In the genomic region with DNA sequence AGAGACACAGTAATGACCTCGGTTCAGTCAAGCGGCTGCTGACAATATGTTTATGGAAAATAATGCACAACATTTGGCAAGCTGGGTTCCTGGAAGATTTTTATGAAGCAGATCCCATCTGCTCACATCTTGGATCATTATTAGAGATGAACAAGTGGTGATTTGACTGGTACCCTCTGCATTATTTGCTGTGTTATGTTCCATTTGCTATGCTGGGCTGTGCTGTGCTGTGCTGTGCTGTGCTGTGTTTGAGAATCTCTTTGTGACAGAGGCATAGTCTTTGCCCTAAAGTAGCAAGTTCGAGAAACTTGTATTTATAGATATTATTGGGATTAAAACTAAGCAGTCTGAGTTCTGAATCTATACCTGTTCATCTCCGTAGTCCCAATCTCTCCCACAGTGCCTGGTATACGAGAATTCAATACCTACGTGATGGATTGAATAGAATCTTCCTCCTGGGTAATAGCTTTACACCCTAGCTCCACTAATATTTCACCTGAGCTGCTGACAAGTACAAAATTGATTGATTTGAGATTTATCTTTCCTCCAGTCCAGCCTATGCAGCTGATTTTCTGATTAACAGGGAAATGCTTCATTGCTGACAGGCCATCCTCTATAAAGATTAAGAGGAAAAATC, we compare ENCODE assay signal across 23 mouse cellular contexts. TPM values are rescaled to one million over a fixed set of nuclear protein-coding genes. Genes with fewer than 3 reads are reported as not detected.
DNase-seq lines count a peak whose midpoint lies in the region; ATAC-seq and TF ChIP-seq lines count a peak whose summit lies in the region.
"Had no signal": no experiment of that assay in that cellular context is flagged by ENCODE, and none has a peak within 500 bp of the region (broad histone marks: within the 10 kb centered on the region; RNA-seq: fewer than 3 reads in every experiment).

No protein-coding gene starts in this region.

- H3K4me1 ChIP-seq in hindbrain, embryonic 13.5 days (replicated peaks): 0 out of 2 replicates have a peak, but pooled peaks cover 2% of the 10 kb centered on the region
- H3K4me1 ChIP-seq in hindbrain, embryonic 10.5 days (replicated peaks): no peaks in the 10 kb centered on the region
- H3K4me1 ChIP-seq in neural tube, embryonic 13.5 days (replicated peaks): no peaks in the 10 kb centered on the region
- H3K4me1 ChIP-seq: embryonic facial prominence, embryonic 13.5 days; heart, embryonic 13.5 days; lung, embryonic 15.5 days had no signal

- no peak overlapping the region for H3K4me2 ChIP-seq in hindbrain, embryonic 13.5 days
- H3K4me2 ChIP-seq in neural tube, embryonic 13.5 days: no peak overlapping the region
- H3K4me2 ChIP-seq: embryonic facial prominence, embryonic 13.5 days; heart, embryonic 13.5 days; limb, embryonic 13.5 days; liver, embryonic 11.5 days; lung, embryonic 15.5 days; midbrain, embryonic 11.5 days had no signal

- H3K4me3 ChIP-seq in hindbrain, embryonic 13.5 days: no peak overlapping the region
- no peak overlapping the region for H3K4me3 ChIP-seq in hindbrain, embryonic 10.5 days
- H3K4me3 ChIP-seq in neural tube, embryonic 13.5 days: no peak overlapping the region
- H3K4me3 ChIP-seq: embryonic facial prominence, embryonic 13.5 days; heart, embryonic 13.5 days; limb, embryonic 13.5 days; lung, embryonic 15.5 days had no signal

- DNase-seq in cerebellum, adult 9-10 months: peak; percentile 24
- DNase-seq in cerebellum, adult 8-10 months: no peak
- DNase-seq in hindbrain, embryonic 10.5 days (ENCODE audit: low spot score): no peak
- DNase-seq in brain, embryonic 14.5 days (ENCODE audit: low read depth): peak; percentile 16
- no peak for DNase-seq in lung, postnatal 36 days
- DNase-seq: adrenal gland, postnatal 14 days; cerebellum, adult 9-11 months; gastrocnemius, postnatal 10 days; heart, postnatal 10 days; kidney, adult 2 months; kidney, postnatal 4 days; thymus, adult 2 months; thymus, postnatal 36 days had no signal

- H3K36me3 ChIP-seq in hindbrain, embryonic 13.5 days: no peaks in the 10 kb centered on the region
- H3K36me3 ChIP-seq in hindbrain, embryonic 10.5 days: no peaks in the 10 kb centered on the region
- H3K36me3 ChIP-seq in neural tube, embryonic 13.5 days: no peaks in the 10 kb centered on the region
- H3K36me3 ChIP-seq: embryonic facial prominence, embryonic 13.5 days; heart, embryonic 13.5 days; limb, embryonic 13.5 days; lung, embryonic 15.5 days had no signal

- no peaks in the 10 kb centered on the region for H3K27me3 ChIP-seq in hindbrain, embryonic 13.5 days
- H3K27me3 ChIP-seq in hindbrain, embryonic 10.5 days (ENCODE audit: insufficient read depth, poor library complexity, severe bottlenecking): no peaks in the 10 kb centered on the region
- no peaks in the 10 kb centered on the region for H3K27me3 ChIP-seq in neural tube, embryonic 13.5 days
- H3K27me3 ChIP-seq: embryonic facial prominence, embryonic 13.5 days; heart, embryonic 13.5 days; limb, embryonic 13.5 days; lung, embryonic 15.5 days had no signal

- TF ChIP-seq CTCF in brain, embryonic 14.5 days (IDR thresholded peaks at IDR 0.05; ENCODE audit: borderline replicate concordance, extremely low read depth, insufficient read depth, insufficient read length): no peak

- 79% methylated on average over 6 of the region's 6 CpGs for WGBS in hindbrain, embryonic 13.5 days
- WGBS in hindbrain, embryonic 10.5 days: 83% methylated on average over 6 of the region's 6 CpGs
- 68% methylated on average over 6 of the region's 6 CpGs for WGBS in neural tube, embryonic 13.5 days

- peak; percentile 74 for ATAC-seq in hindbrain, embryonic 13.5 days (ENCODE audit: low FRiP score)
- peak; percentile 61 for ATAC-seq in neural tube, embryonic 13.5 days (ENCODE audit: low read depth)
- ATAC-seq: Patski had no signal

- H3K9ac ChIP-seq in hindbrain, embryonic 13.5 days: no peak overlapping the region
- no peak overlapping the region for H3K9ac ChIP-seq in neural tube, embryonic 13.5 days
- H3K9ac ChIP-seq: embryonic facial prominence, embryonic 13.5 days; heart, embryonic 13.5 days; limb, embryonic 13.5 days; lung, embryonic 15.5 days had no signal

- no peaks in the 10 kb centered on the region for H3K9me3 ChIP-seq in hindbrain, embryonic 13.5 days
- H3K9me3 ChIP-seq in hindbrain, embryonic 10.5 days: no peaks in the 10 kb centered on the region
- no peaks in the 10 kb centered on the region for H3K9me3 ChIP-seq in neural tube, embryonic 13.5 days
- H3K9me3 ChIP-seq: embryonic facial prominence, embryonic 13.5 days; heart, embryonic 13.5 days; limb, embryonic 13.5 days; lung, embryonic 15.5 days had no signal

- H3K27ac ChIP-seq in hindbrain, embryonic 13.5 days: no peak overlapping the region
- H3K27ac ChIP-seq in hindbrain, embryonic 10.5 days: no peak overlapping the region
- no peak overlapping the region for H3K27ac ChIP-seq in neural tube, embryonic 13.5 days (replicated peaks)
- H3K27ac ChIP-seq: embryonic facial prominence, embryonic 13.5 days; heart, embryonic 13.5 days; kidney, postnatal 0 days; limb, embryonic 13.5 days; lung, embryonic 15.5 days had no signal

- TF ChIP-seq POLR2A in brain, embryonic 14.5 days (IDR thresholded peaks at IDR 0.05; ENCODE audit: borderline replicate concordance, extremely low read depth, insufficient read depth, insufficient read length, poor library complexity, severe bottlenecking): no peak

RNA-seq across cellular contexts. Expression of a gene that starts 52.8 kb away (rescaled TPM):
- polyA plus RNA-seq in hindbrain, embryonic 13.5 days (2015; fragmentation: Nextera tagmentation; extraction: Ambion mirVana): 4.4 and 4.5 TPM in 2 replicates
- 9.0 and 9.8 TPM in 2 replicates for polyA plus RNA-seq in hindbrain, embryonic 10.5 days (2016; fragmentation: Nextera tagmentation; extraction: Ambion mirVana)
- 10.6 and 11.3 TPM in 2 replicates for polyA plus RNA-seq in brain, embryonic 14.5 days (2012; rRNA removed)
- polyA plus RNA-seq in neural tube, embryonic 13.5 days (2015; fragmentation: Nextera tagmentation; extraction: Ambion mirVana): 4.1 and 5.7 TPM in 2 replicates

RNA-seq across cellular contexts. Expression of a gene that starts 53.0 kb away (rescaled TPM):
- polyA plus RNA-seq in hindbrain, embryonic 13.5 days (2015; fragmentation: Nextera tagmentation; extraction: Ambion mirVana): 21.4 and 23.1 TPM in 2 replicates
- 23.2 and 24.5 TPM in 2 replicates for polyA plus RNA-seq in hindbrain, embryonic 10.5 days (2016; fragmentation: Nextera tagmentation; extraction: Ambion mirVana)
- polyA plus RNA-seq in brain, embryonic 14.5 days (2012; rRNA removed): 15.1 and 16.2 TPM in 2 replicates
- polyA plus RNA-seq in neural tube, embryonic 13.5 days (2015; fragmentation: Nextera tagmentation; extraction: Ambion mirVana): 18.0 and 21.9 TPM in 2 replicates

Comparison
In these comparisons a context has a peak if more than half of its experiments do, and no peak if none do; other contexts are left out.
1. DNase-seq: peak in cerebellum, adult 9-10 months (single experiment) and brain, embryonic 14.5 days (single experiment); none in cerebellum, adult 8-10 months (single experiment), hindbrain, embryonic 10.5 days (single experiment) and lung, postnatal 36 days (single experiment).